Mouse (Mus musculus): ENCODE measurements around the gene Tmc8.
A peak's percentile ranks its signal among the peaks of the same experiment; 100 is the strongest.

DNA sequence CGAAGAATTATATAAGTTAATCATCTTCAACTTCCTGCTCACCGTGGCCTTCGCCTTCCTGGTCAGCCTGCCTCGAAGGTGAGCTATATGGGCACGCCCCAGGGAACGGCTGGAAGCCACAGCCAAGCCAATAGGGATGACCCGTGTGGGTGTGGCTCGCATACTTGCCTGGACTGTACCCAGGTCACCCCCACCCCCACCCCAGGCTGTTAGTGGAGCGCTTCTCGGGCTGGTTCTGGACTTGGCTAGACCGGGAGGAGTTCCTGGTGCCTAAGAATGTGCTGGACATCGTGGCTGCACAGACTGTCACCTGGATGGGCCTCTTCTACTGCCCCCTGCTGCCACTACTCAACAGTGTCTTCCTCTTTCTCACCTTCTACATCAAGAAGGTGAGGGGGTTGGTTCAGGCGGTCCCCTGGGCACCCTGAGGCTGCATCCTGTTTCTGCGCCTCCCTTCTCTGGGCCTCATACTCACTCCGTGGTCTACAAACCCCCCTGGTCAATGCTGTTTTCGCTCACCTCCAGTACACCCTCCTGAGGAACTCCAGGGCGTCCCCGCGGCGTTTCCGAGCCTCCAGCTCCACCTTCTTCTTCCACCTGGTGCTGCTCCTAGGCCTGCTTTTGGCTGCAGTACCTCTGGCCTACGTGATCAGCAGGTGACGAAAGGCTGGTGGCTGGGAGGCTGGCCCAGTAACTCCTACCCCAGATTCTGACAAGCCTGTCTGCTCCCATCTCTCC, 9.0 kb downstream of the Tmc8 start:
- 0 out of 2 replicates have a peak, but pooled peaks have one; percentile 0 for TF ChIP-seq CTCF (IDR thresholded peaks at IDR 0.05; ENCODE audit: borderline replicate concordance, extremely low read depth, insufficient read depth, insufficient read length)
- TF ChIP-seq POLR2A (IDR thresholded peaks at IDR 0.05; ENCODE audit: borderline replicate concordance, extremely low read depth, insufficient read depth, insufficient read length, poor library complexity, severe bottlenecking) = no peak

Data from brain, embryonic 14.5 days (tissue).